Mouse (Mus musculus) layer of hippocampus, adult 2 months (tissue): Measurements from ENCODE around the gene Osbpl2. TPM values are rescaled to one million over a fixed set of nuclear protein-coding genes. Genes with fewer than 3 reads are reported as not detected.

Experiments
- DNase-seq, 2 experiments: peaks; one replicate each; pipeline ENCODE4 v3.0.0; 2022; ENCODE audit warnings: low spot score in 2 of 2
- H3K27ac ChIP-seq: fragments of 200-600 bp; 2 replicates; pipeline ENCODE4 v1.8.1; 2022
- H3K4me3 ChIP-seq: fragments of 200-600 bp; 2 replicates; pipeline ENCODE4 v1.8.1; 2022; ENCODE audit warnings: mild to moderate bottlenecking
- CTCF ChIP-seq: fragments of 200-600 bp; conservative IDR thresholded peaks from 2 replicates; pipeline ENCODE4 v1.8.1; 2022; ENCODE audit warnings: antibody characterized with exemption, mild to moderate bottlenecking, moderate library complexity
- total RNA-seq, 2 experiments: library from RNA; stranded (reverse); gene quantifications; 2 replicates each; pipeline ENCODE4 v1.2.3; 2021

Osbpl2 gene
- total RNA-seq, 2 experiments from 2014 or later = 46.0 to 49.2 TPM

DNA sequence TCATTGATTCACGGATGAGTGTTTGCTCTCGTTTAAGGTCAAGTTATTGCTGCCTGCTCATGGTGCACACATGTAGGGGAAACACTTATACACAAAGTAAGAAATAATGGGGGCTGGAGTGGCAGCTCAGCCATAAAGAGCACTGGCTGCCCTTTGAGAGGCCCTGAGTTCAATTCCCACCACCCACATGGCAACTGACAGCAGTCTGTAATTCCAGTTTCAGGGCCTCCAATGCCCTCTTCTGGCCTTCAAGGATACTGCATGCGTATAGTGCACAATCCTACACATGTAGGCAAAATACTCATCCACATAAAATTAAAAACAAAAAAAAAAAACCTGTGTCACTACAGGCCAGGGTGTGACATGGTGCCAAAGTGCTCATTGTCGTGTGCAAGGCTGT lies 31.6 kb upstream of the Osbpl2 start:
- peak; percentile 59 for TF ChIP-seq CTCF
- no peak overlapping the region for H3K27ac ChIP-seq
- no peak for DNase-seq
- H3K4me3 ChIP-seq = no peak overlapping the region

DNA sequence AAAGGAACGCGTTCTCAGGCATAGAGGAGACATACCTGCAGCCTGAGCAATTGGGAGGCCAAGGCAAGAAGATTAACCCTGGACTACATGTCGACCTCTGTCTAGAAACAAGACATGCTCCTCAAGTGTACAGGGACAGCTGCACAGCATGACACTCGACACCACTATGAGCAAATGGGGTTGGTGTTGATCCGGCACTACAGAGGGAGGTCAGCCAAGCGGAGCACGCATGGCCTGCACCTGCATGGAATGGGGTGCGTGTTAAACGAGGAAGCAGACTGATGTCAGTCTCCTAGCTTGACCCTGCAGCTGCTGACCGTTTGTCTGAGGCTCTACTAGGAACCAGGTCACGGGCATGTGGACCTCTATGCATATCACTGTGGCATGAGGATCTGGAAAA lies 28.8 kb upstream of the Osbpl2 start:
- Histone ChIP-seq H3K4me3 (no peak overlapping the region), H3K27ac (no peak overlapping the region)
- no peak for TF ChIP-seq CTCF
- DNase-seq = no peak

DNA sequence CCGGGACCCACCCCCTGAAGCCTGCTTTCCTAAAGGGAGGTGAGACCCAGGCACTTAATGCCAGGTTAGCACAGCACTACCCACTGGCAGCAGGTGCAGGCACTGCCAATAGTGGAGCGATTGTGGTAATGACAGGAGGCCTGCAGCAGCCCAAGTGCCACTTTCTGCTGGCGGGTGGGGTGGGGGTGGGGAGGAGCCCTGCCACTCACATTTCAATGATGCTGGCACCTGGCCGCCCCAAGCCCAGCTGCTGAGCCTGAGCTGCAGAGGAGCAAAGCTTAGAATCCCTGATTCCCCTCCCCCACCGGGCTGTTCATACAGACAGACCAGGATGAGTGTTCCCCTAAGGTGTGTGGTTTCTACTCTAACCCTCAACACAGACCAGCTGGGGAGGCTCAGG lies 23.4 kb upstream of the Osbpl2 start:
- DNase-seq = no peak
- no peak overlapping the region for H3K4me3 ChIP-seq
- H3K27ac ChIP-seq = no peak overlapping the region
- no peak for TF ChIP-seq CTCF

DNA sequence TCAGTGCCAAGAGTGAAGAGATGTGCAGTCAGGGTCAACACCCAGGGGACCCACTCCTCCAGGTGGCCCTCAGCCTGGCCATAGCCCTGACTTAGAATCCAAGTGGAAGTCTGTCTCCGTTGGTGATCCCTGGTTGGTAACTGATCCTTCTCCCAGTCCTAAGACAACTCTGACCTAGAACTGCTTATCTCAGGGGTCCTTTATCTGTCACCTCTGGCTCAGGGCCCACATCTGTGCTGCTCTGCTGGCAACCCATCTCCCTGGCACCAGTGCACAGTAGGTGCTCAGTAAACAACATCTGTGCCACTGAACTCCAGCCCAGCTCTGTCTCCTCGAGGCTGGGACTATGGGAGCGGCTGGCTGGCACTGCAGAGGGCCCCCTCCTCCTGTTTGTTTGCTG lies 21.5 kb upstream of the Osbpl2 start:
- no peak for DNase-seq
- H3K27ac ChIP-seq = no peak overlapping the region
- H3K4me3 ChIP-seq = no peak overlapping the region
- no peak for TF ChIP-seq CTCF

DNA sequence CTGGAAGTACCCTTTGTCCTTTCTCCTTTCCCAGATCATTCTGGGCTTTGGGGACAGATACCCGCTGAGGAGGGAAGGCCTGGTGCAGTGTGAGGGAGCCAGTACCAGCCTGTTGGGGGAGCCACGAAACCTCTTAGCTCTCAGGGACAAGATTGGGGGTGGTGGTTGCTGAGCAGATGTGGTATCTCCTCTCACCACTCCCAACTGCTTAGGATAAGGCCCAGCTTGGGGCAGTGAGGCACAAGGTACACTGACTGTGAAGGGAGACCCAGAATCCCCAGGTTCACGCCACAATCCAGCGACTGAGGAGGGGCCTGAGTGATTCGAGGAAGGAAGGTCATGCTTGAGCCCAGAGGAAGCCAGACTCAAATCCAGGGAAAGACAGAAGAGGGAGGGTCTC lies 20.9 kb upstream of the Osbpl2 start:
- H3K4me3 ChIP-seq = no peak overlapping the region
- H3K27ac ChIP-seq = no peak overlapping the region
- no peak for DNase-seq
- TF ChIP-seq CTCF = peak; percentile 39

DNA sequence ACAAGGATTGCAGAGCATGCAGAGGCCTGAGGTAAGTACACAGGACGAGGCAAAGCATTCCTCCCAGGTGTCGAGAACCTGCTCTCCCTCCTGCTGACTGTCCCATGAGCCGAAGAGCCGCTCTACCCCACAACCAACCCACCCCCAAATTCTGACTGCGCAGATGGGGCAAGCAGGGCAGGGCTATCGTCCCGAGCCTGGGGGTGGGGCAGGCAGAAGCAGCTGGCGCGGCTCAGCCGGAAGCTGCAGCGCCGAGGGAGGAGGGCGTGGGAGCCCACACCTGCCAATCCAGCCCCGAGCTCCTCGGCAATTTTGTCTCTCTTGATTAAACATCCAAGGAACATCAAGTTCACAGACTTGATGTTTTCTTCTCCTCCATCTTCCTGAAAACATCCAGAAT lies 19.6 kb upstream of the Osbpl2 start:
- TF ChIP-seq CTCF = no peak
- Histone ChIP-seq H3K27ac (no peak overlapping the region), H3K4me3 (no peak overlapping the region)
- DNase-seq = no peak

DNA sequence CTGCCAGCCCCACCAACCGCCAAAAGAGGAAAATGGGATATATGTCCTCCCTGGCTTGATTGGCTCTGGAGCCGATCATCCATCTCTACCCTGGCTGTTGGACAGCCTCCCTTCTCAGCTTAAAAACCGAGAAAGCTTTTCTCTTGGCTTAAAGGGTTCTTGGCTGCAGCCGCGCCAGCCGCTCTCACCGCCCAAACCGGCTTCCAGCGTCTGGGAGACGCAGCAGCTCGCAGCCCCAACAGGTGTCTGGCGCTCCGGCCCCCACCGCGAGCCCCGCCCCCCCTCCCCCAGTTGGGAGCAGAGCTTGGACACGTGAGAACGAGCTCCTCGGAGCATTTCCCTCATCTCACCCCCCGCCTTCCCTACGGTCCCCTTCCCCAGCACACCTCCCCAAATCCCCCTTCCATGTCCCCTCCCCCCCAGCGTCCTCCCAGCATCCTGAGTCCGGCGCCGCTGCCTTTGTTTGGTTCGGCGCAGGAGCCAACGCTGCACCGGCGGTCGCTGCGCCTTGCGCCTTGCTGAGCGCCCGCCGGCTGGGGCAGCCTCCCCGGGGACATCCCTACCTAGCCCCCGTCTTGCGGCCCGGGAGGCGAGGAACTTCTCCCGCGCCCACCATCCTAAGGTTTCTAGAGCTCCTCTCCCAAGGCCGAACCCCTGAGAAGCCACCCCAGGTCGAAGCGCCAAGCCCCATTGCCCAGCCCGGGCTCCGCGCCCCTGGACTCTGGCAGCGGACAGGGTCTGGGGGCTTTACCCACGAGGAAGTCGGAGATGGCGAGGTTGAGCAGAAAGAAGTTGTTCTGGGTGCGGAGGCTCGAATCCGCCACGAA lies 15.7 kb upstream of the Osbpl2 start:
- no peak for DNase-seq
- H3K27ac ChIP-seq = peak overlapping the region; percentile 44; the same call in 1 of the 2 replicates

DNA sequence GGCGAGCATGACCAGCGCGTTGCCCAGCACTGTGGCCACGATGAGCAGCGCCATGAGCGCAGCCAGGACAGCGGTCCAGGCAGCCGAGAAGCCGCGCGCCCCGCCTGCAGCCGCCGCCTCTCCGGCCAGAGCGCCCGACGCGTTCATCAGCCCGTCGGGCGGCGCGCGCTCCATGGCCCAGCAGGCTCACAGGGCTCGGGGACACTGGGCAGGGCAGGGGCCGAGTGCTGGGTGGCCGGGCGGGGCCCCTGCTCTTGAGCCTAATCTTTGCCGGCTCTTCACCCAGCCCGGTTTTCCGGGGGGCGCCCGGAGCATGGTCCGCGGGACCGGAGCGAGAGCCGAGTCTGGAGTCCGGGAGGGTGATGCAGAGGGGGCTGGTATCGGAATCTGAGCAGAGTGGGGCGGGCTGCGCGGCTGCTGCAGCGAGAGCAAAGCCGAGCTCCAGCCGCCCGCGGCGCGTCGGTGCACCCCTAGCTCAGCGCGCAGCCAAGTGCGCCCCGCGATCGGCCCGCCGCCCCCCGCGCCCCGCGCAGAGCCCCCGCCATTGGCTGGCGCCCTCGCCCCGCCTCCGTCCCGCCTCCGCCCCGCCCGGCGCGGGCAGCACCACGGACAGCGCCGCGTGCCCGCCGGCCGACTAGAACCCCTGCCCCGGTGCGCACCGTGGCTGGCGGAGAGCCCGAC lies 15.0 kb upstream of the Osbpl2 start, which contains the start of gene Hrh3:
TSS of gene Hrh3 (minus strand) at position 511 of the 681 bp plus-strand sequence.
- peak in 1 of 2 experiments; percentile 57 for DNase-seq
- Histone ChIP-seq H3K27ac (peak within 1 kb of the TSS; percentile 56; the same call in 1 of the 2 replicates), H3K4me3 (peak within 1 kb of the TSS; percentile 62)
- no peak for TF ChIP-seq CTCF

More for the DNA sequence above, 15.7 kb upstream of the Osbpl2 start:
- H3K4me3 ChIP-seq = peak overlapping the region; percentile 62
- no peak for TF ChIP-seq CTCF

DNA sequence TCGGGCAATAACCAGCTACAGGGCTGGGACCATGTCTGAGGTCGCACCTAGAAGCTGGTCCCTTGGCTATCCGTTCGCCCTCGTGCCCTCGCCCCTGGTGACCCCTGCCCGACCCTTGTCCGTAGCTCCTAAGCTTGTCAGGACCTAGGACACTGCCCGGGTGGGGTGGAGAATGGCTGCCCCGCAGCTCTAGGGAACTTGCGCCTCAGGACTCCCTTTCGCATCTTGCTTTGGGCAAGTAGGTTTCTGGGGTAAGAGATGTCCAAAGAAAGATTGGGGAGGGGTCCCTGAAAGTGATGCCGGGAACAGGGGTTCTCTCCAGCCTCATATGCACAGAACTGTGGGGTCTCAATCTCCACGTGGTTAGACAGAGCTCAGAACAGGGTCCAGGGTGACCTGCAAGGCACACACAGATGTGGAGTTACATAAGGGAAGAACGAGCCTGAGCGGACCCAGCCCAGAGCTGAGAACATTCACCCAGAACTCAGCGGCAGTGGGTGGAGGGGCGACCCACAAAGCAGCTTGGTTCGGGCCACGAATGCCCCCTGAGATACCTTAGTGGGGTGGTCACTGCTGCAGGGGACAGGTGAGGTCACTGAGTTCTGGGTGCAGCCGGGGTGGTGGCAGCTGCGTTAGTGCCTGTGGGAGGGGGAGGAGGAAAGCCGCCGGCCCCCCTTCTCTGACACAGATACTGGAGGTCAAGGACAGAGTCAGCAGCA lies 14.3 kb upstream of the Osbpl2 start:
- no peak for DNase-seq
- peak overlapping the region; percentile 56; the same call in 1 of the 2 replicates for H3K27ac ChIP-seq
- no peak for TF ChIP-seq CTCF
- H3K4me3 ChIP-seq = peak overlapping the region; percentile 62

DNA sequence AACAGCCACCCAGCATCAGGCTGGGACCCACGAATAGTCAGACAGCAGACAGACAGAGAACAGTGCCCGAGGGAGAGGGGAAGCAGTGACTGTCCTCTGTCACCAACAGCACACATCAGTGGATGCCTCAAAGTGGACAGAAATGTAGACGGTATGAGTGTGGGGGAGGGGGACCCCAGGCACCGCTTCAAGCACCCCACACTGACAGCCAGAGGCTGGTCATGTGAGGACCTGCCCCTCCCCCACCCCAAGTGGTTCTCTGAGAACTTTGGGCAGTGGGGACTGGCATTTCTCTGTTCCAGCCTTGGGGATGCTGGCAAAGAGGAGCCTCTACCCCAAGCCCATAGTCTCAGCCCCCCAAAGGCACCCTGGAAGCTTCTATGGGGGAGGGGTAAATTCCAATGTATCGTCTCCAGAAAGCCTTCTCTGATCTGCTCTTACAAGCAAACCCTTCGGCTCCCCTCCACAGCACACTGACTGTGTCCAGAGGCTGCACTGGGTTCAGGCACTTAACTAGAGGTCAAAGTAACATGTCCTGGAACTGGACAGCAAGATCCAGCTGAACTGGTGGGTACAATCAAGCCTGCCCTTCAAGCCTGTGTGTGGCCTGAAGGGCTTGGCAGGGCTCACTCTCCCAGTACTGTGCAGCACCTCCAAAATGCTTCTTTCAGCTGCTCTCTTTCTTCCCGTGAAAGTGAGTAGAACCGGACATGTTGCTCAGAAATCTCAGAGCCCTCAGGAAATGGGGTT lies 13.5 kb upstream of the Osbpl2 start:
- no peak overlapping the region for H3K4me3 ChIP-seq
- no peak overlapping the region for H3K27ac ChIP-seq
- no peak for DNase-seq
- no peak for TF ChIP-seq CTCF

DNA sequence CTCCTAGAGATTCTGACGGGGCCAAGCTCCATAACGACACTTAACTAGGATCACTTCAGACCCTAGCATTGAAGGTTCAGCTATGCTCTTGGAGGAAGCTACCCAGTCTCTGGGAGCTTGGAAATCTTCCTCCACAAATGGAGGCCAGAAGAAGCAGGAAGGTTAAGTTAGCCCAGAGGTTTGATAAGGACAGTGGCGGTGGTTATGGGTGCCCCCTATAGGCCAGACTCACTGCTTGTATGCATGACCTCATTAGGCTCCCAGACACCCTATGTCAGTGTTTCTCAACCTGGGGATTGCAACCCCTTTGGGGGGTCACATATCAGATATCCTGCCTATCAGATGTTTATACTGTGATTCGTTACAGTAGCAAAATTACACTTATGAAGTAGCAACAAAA lies 12.0 kb upstream of the Osbpl2 start:
- H3K27ac ChIP-seq = no peak overlapping the region
- peak; percentile 59 for TF ChIP-seq CTCF
- H3K4me3 ChIP-seq = no peak overlapping the region
- DNase-seq = no peak

DNA sequence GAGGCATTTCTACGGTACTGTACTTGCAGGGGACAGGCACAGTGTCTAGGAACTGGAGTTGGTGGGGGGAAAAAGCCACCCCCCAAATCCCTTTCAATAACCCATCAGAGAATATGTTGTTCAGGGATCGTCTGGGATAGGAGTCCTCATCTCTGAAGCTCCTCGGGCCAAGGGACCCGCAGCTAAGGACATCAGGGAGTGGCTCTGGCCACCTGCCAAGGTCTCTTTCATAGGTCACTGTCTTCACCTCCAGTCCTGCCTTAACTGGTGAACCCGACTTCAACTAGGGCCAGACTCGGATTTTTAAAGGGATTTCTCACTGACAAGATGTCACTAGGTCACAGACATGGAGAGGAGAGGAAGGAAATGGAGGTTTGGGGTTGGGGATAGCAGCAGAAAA lies 10.8 kb upstream of the Osbpl2 start:
- no peak overlapping the region for H3K4me3 ChIP-seq
- DNase-seq = no peak
- H3K27ac ChIP-seq = no peak overlapping the region
- TF ChIP-seq CTCF = no peak
